ENCODE assay signal across 27 mouse cellular contexts in genomic region chr8:3495578-3496427, GRCm38 (mm10). TPM values are rescaled to one million over a fixed set of nuclear protein-coding genes. Genes with fewer than 3 reads are reported as not detected.
A peak's percentile ranks its signal among the peaks of the same experiment; 100 is the strongest.
DNase-seq lines count a peak whose midpoint lies in the region; ATAC-seq and TF ChIP-seq lines count a peak whose summit lies in the region.
"Had no signal": no experiment of that assay in that cellular context is flagged by ENCODE, and none has a peak within 500 bp of the region (broad histone marks: within the 10 kb centered on the region; RNA-seq: fewer than 3 reads in every experiment).

No protein-coding gene starts in this region.

- peaks cover 35% of the 10 kb centered on the region for H3K4me1 ChIP-seq in megakaryocyte, embryonic 14.5 days
- no peaks in the 10 kb centered on the region for H3K4me1 ChIP-seq in ES-Bruce4 (ENCODE audit: control insufficient read depth, insufficient read depth, low read length)
- no peaks in the 10 kb centered on the region for H3K4me1 ChIP-seq in embryonic facial prominence, embryonic 11.5 days (ENCODE audit: control insufficient read depth, insufficient read depth, low read length)
- peaks cover under 1% of the 10 kb centered on the region; the same call in 1 of the 2 replicates for H3K4me1 ChIP-seq in hindbrain, postnatal 0 days (ENCODE audit: insufficient read depth, low read length)

- H3K4me3 ChIP-seq in megakaryocyte, embryonic 14.5 days (replicated peaks): peak overlapping the region; percentile 60
- peak overlapping the region; percentile 55 for H3K4me3 ChIP-seq in ES-Bruce4 (ENCODE audit: low read depth, low read length)
- H3K4me3 ChIP-seq in embryonic facial prominence, embryonic 11.5 days (ENCODE audit: low read depth, low read length): peak overlapping the region; percentile 8; the same call in 1 of the 2 replicates
- H3K4me3 ChIP-seq in hindbrain, postnatal 0 days (ENCODE audit: low read length): no peak overlapping the region
- H3K4me3 ChIP-seq: embryonic facial prominence, embryonic 12.5 days; erythroblast, embryonic 14.5 days; heart, embryonic 12.5 days; hindbrain, embryonic 13.5 days; left cerebral cortex, adult 2 months; neural tube, embryonic 12.5 days had no signal

- no peaks in the 10 kb centered on the region for H3K27me3 ChIP-seq in megakaryocyte, embryonic 14.5 days (replicated peaks)
- H3K27me3 ChIP-seq in ES-Bruce4 (ENCODE audit: control insufficient read depth, insufficient read depth, low read length, poor library complexity, severe bottlenecking): no peaks in the 10 kb centered on the region
- H3K27me3 ChIP-seq in embryonic facial prominence, embryonic 11.5 days (ENCODE audit: control insufficient read depth, insufficient read depth, low read length): no peaks in the 10 kb centered on the region
- H3K27me3 ChIP-seq in hindbrain, postnatal 0 days (ENCODE audit: insufficient read depth, low read length): no peaks in the 10 kb centered on the region
- H3K27me3 ChIP-seq: embryonic facial prominence, embryonic 12.5 days; heart, embryonic 12.5 days; hindbrain, embryonic 13.5 days; midbrain, embryonic 12.5 days; neural tube, embryonic 12.5 days had no signal

- TF ChIP-seq POLR2A in ES-Bruce4 (IDR thresholded peaks at IDR 0.05; ENCODE audit: insufficient read depth, low read length): no peak

- TF ChIP-seq EP300 in ES-Bruce4 (IDR thresholded peaks at IDR 0.05; ENCODE audit: insufficient read depth, low read depth, low read length): no peak

- peak overlapping the region; percentile 30 for H3K9ac ChIP-seq in ES-Bruce4 (ENCODE audit: low read depth, poor library complexity, severe bottlenecking)
- no peak overlapping the region for H3K9ac ChIP-seq in embryonic facial prominence, embryonic 11.5 days (replicated peaks; ENCODE audit: low read length)
- H3K9ac ChIP-seq in hindbrain, postnatal 0 days (replicated peaks; ENCODE audit: low read length): no peak overlapping the region
- H3K9ac ChIP-seq: embryonic facial prominence, embryonic 12.5 days; heart, embryonic 12.5 days; lung, embryonic 14.5 days; midbrain, embryonic 12.5 days; neural tube, embryonic 12.5 days had no signal

- H3K27ac ChIP-seq in ES-Bruce4 (ENCODE audit: insufficient read depth, low read length): no peak overlapping the region
- H3K27ac ChIP-seq in embryonic facial prominence, embryonic 11.5 days (replicated peaks; ENCODE audit: low read depth, low read length): no peak overlapping the region
- no peak overlapping the region for H3K27ac ChIP-seq in hindbrain, postnatal 0 days
- H3K27ac ChIP-seq: embryonic facial prominence, embryonic 12.5 days; hindbrain, embryonic 13.5 days; left cerebral cortex, adult 2 months; neural tube, embryonic 12.5 days had no signal

- 94% methylated on average over 44 of the region's 44 CpGs for WGBS in embryonic facial prominence, embryonic 11.5 days
- WGBS in hindbrain, postnatal 0 days: 97% methylated on average over 44 of the region's 44 CpGs

- H3K36me3 ChIP-seq in megakaryocyte, embryonic 14.5 days (replicated peaks; ENCODE audit: low read length): peaks cover 29% of the 10 kb centered on the region
- no peaks in the 10 kb centered on the region for H3K36me3 ChIP-seq in ES-Bruce4 (ENCODE audit: control insufficient read depth, insufficient read depth, low read length, poor library complexity, severe bottlenecking)
- H3K36me3 ChIP-seq in embryonic facial prominence, embryonic 11.5 days (replicated peaks; ENCODE audit: control insufficient read depth, insufficient read depth, low read depth, low read length): peaks cover 26% of the 10 kb centered on the region
- H3K36me3 ChIP-seq in hindbrain, postnatal 0 days (ENCODE audit: insufficient read depth, low read length): peaks cover 17% of the 10 kb centered on the region

- peak; percentile 58 for DNase-seq in cerebellum, adult 9-11 months
- DNase-seq in cerebellum, postnatal 36 days: no peak
- no peak for DNase-seq in embryonic facial prominence, embryonic 11.5 days (ENCODE audit: low spot score)
- DNase-seq in hindbrain, postnatal 0 days (ENCODE audit: low spot score): no peak
- DNase-seq: adrenal gland, adult 8-10 months; heart, postnatal 14 days; kidney, adult 8-10 months; kidney, postnatal 25 days; left cerebral cortex, postnatal 4 days; lung, embryonic 14.5 days; right cerebral cortex, postnatal 25 days; thymus, postnatal 14 days had no signal

- no peak for TF ChIP-seq CTCF in ES-Bruce4 (IDR thresholded peaks at IDR 0.05; ENCODE audit: low read depth, low read length)
- no peak for TF ChIP-seq CTCF in hindbrain, postnatal 0 days (IDR thresholded peaks at IDR 0.05; ENCODE audit: low read depth)

- ATAC-seq in megakaryocyte, adult 5-6 weeks (ENCODE audit: poor library complexity, severe bottlenecking): no peak
- ATAC-seq in embryonic facial prominence, embryonic 11.5 days (replicated peaks; ENCODE audit: insufficient number of reproducible peaks, low FRiP score, low TSS enrichment, low read depth): no peak
- ATAC-seq in hindbrain, postnatal 0 days: no peak
- ATAC-seq: CD4-positive, CD25-positive, alpha-beta regulatory T cell, adult 4 months; forebrain, embryonic 16.5 days had no signal

- H3K4me2 ChIP-seq in embryonic facial prominence, embryonic 11.5 days (ENCODE audit: low read depth, low read length): no peak overlapping the region
- no peak overlapping the region for H3K4me2 ChIP-seq in hindbrain, postnatal 0 days (ENCODE audit: low read depth, low read length)
- H3K4me2 ChIP-seq: embryonic facial prominence, embryonic 12.5 days; heart, embryonic 12.5 days; hindbrain, embryonic 13.5 days; liver, embryonic 11.5 days; lung, embryonic 14.5 days; midbrain, embryonic 12.5 days; neural tube, embryonic 12.5 days had no signal

- peaks cover 7% of the 10 kb centered on the region for H3K9me3 ChIP-seq in megakaryocyte, embryonic 14.5 days
- H3K9me3 ChIP-seq in ES-Bruce4 (replicated peaks; ENCODE audit: control insufficient read depth, insufficient read depth, low read length, poor library complexity, severe bottlenecking): no peaks in the 10 kb centered on the region
- peaks cover 6% of the 10 kb centered on the region for H3K9me3 ChIP-seq in embryonic facial prominence, embryonic 11.5 days (replicated peaks; ENCODE audit: control insufficient read depth, low read length)
- H3K9me3 ChIP-seq in hindbrain, postnatal 0 days (ENCODE audit: low read length): no peaks in the 10 kb centered on the region

RNA-seq across cellular contexts. Expression of gene Zfp358, which starts 2.9 kb away (rescaled TPM):
- polyA plus RNA-seq in megakaryocyte, embryonic 14.5 days (2012; ENCODE audit: insufficient read depth, low replicate concordance): 19.3 and 36.7 TPM in 2 replicates
- total RNA-seq in megakaryocyte, adult 5-6 weeks (2015): 6.7 and 7.9 TPM in 2 replicates
- 2.4 and 3.3 TPM in 2 replicates for total RNA-seq in megakaryocyte, adult 5-6 weeks (2017)
- 15.5 and 17.7 TPM in 2 replicates for polyA plus RNA-seq in ES-Bruce4 (2011; ENCODE audit: insufficient read depth, insufficient read length, low read depth, missing spikeins)
- polyA plus RNA-seq in embryonic facial prominence, embryonic 11.5 days (2014; fragmentation: Nextera tagmentation; extraction: Ambion mirVana): 29.0 and 29.9 TPM in 2 replicates
- 98.3 and 109 TPM in 2 replicates for total RNA-seq in hindbrain, postnatal 0 days (2014; rRNA removed)
- polyA plus RNA-seq in hindbrain, postnatal 0 days (2015; fragmentation: Nextera tagmentation; extraction: Ambion mirVana): 46.0 and 49.6 TPM in 2 replicates

RNA-seq across cellular contexts. Expression of gene Mcoln1, which starts 4.5 kb away (rescaled TPM):
- 142 and 183 TPM in 2 replicates for polyA plus RNA-seq in megakaryocyte, embryonic 14.5 days (2012; ENCODE audit: insufficient read depth, low replicate concordance)
- 20.1 and 22.7 TPM in 2 replicates for total RNA-seq in megakaryocyte, adult 5-6 weeks (2015)
- 32.9 and 42.3 TPM in 2 replicates for total RNA-seq in megakaryocyte, adult 5-6 weeks (2017)
- polyA plus RNA-seq in ES-Bruce4 (2011; ENCODE audit: insufficient read depth, insufficient read length, low read depth, missing spikeins): 62.0 and 62.3 TPM in 2 replicates
- polyA plus RNA-seq in embryonic facial prominence, embryonic 11.5 days (2014; fragmentation: Nextera tagmentation; extraction: Ambion mirVana): 43.1 and 43.6 TPM in 2 replicates
- total RNA-seq in hindbrain, postnatal 0 days (2014; rRNA removed): 113 and 140 TPM in 2 replicates
- polyA plus RNA-seq in hindbrain, postnatal 0 days (2015; fragmentation: Nextera tagmentation; extraction: Ambion mirVana): 92.4 and 96.8 TPM in 2 replicates

RNA-seq across cellular contexts. Expression of gene Pnpla6, which starts 19.4 kb away (rescaled TPM):
- 13.8 and 16.2 TPM in 2 replicates for polyA plus RNA-seq in megakaryocyte, embryonic 14.5 days (2012; ENCODE audit: insufficient read depth, low replicate concordance)
- 9.5 and 13.9 TPM in 2 replicates for total RNA-seq in megakaryocyte, adult 5-6 weeks (2015)
- 9.2 and 15.6 TPM in 2 replicates for total RNA-seq in megakaryocyte, adult 5-6 weeks (2017)
- polyA plus RNA-seq in ES-Bruce4 (2011; ENCODE audit: insufficient read depth, insufficient read length, low read depth, missing spikeins): 46.6 and 47.5 TPM in 2 replicates
- 13.6 and 17.5 TPM in 2 replicates for polyA plus RNA-seq in embryonic facial prominence, embryonic 11.5 days (2014; fragmentation: Nextera tagmentation; extraction: Ambion mirVana)
- 55.6 and 82.6 TPM in 2 replicates for total RNA-seq in hindbrain, postnatal 0 days (2014; rRNA removed)
- polyA plus RNA-seq in hindbrain, postnatal 0 days (2015; fragmentation: Nextera tagmentation; extraction: Ambion mirVana): 35.3 and 38.4 TPM in 2 replicates

RNA-seq across cellular contexts. Expression of gene Tex45, which starts 25.1 kb away (rescaled TPM):
- not detected in 2 replicates for polyA plus RNA-seq in megakaryocyte, embryonic 14.5 days (2012; ENCODE audit: insufficient read depth, low replicate concordance)
- not detected in 2 replicates for total RNA-seq in megakaryocyte, adult 5-6 weeks (2015)
- total RNA-seq in megakaryocyte, adult 5-6 weeks (2017): not detected in 2 replicates
- polyA plus RNA-seq in ES-Bruce4 (2011; ENCODE audit: insufficient read depth, insufficient read length, low read depth, missing spikeins): 0.39 and 0.44 TPM in 2 replicates
- polyA plus RNA-seq in embryonic facial prominence, embryonic 11.5 days (2014; fragmentation: Nextera tagmentation; extraction: Ambion mirVana): 0.14 TPM in 1 of 2 replicates, not detected in the other
- 0.26 TPM in 1 of 2 replicates, not detected in the other for total RNA-seq in hindbrain, postnatal 0 days (2014; rRNA removed)
- 0.57 and 0.73 TPM in 2 replicates for polyA plus RNA-seq in hindbrain, postnatal 0 days (2015; fragmentation: Nextera tagmentation; extraction: Ambion mirVana)
- total RNA-seq: heart, postnatal 14 days; left cerebral cortex, postnatal 4 days had no signal
- polyA plus RNA-seq: CD4-positive, CD25-positive, alpha-beta regulatory T cell, adult 4 months; erythroblast, embryonic 14.5 days; heart, embryonic 12.5 days; intestine, embryonic 14.5 days; liver, embryonic 11.5 days; lung, embryonic 14.5 days; neural tube, embryonic 12.5 days; stomach, embryonic 16.5 days had no signal

RNA-seq across cellular contexts. Expression of gene Pex11g, which starts 28.3 kb away (rescaled TPM):
- polyA plus RNA-seq in megakaryocyte, embryonic 14.5 days (2012; ENCODE audit: insufficient read depth, low replicate concordance): 2.8 and 3.7 TPM in 2 replicates
- 0.20 and 0.32 TPM in 2 replicates for total RNA-seq in megakaryocyte, adult 5-6 weeks (2015)
- total RNA-seq in megakaryocyte, adult 5-6 weeks (2017): 0.99 TPM in 1 of 2 replicates, not detected in the other
- 4.6 and 6.7 TPM in 2 replicates for polyA plus RNA-seq in ES-Bruce4 (2011; ENCODE audit: insufficient read depth, insufficient read length, low read depth, missing spikeins)
- 2.1 TPM in 2 replicates for polyA plus RNA-seq in embryonic facial prominence, embryonic 11.5 days (2014; fragmentation: Nextera tagmentation; extraction: Ambion mirVana)
- total RNA-seq in hindbrain, postnatal 0 days (2014; rRNA removed): 1.5 and 4.9 TPM in 2 replicates
- 2.0 and 2.4 TPM in 2 replicates for polyA plus RNA-seq in hindbrain, postnatal 0 days (2015; fragmentation: Nextera tagmentation; extraction: Ambion mirVana)
